Mouse (Mus musculus): ENCODE measurements around the gene Il1rapl2. TPM values are rescaled to one million over a fixed set of nuclear protein-coding genes. Genes with fewer than 3 reads are reported as not detected.
"Not testable (repeated sequence)": the region's sequence is repeated elsewhere in the genome, so short reads cannot be mapped to it uniquely, and the experiment has no call there.

Il1rapl2 gene
- polyA plus RNA-seq, 1 experiment from 2014 or later: 4.2 TPM

- Histone ChIP-seq H3K4me1 (ENCODE audit: control insufficient read depth, insufficient read depth, low read length) (no peaks in the 10 kb centered on the region), H3K4me2 (ENCODE audit: low read length) (no peak overlapping the region), H3K9ac (replicated peaks; ENCODE audit: low read length) (no peak overlapping the region), H3K27me3 (ENCODE audit: control insufficient read depth, insufficient read depth, low read length) (no peaks in the 10 kb centered on the region), H3K27ac (replicated peaks; ENCODE audit: low read depth, low read length) (no peak overlapping the region), H3K9me3 (ENCODE audit: control insufficient read depth, low read length) (no peaks in the 10 kb centered on the region), H3K36me3 (ENCODE audit: control insufficient read depth, insufficient read depth, low read length) (no peaks in the 10 kb centered on the region), H3K4me3 (replicated peaks; ENCODE audit: low read depth, low read length) (no peak overlapping the region)
- WGBS: 83% methylated on average over 1 of the region's 1 CpGs
- DNase-seq: no peak
- ATAC-seq (ENCODE audit: low FRiP score, low TSS enrichment): no peak
These were observed 377.3 kb downstream of the Il1rapl2 start for GRCm38 (mm10) chrX:137947741-137948140.

- ATAC-seq (ENCODE audit: low FRiP score, low TSS enrichment): peak; percentile 43; the same call in 1 of the 2 replicates
- 70% methylated on average over 5 of the region's 5 CpGs for WGBS
- H3K36me3 ChIP-seq (ENCODE audit: control insufficient read depth, insufficient read depth, low read length): no peaks in the 10 kb centered on the region
- no peaks in the 10 kb centered on the region for H3K27me3 ChIP-seq (ENCODE audit: control insufficient read depth, insufficient read depth, low read length)
- H3K4me1 ChIP-seq (ENCODE audit: control insufficient read depth, insufficient read depth, low read length): no peaks in the 10 kb centered on the region
- H3K4me2 ChIP-seq (ENCODE audit: low read length): no peak overlapping the region
- H3K9me3 ChIP-seq (ENCODE audit: control insufficient read depth, low read length): no peaks in the 10 kb centered on the region
- DNase-seq: no peak
- H3K4me3 ChIP-seq (replicated peaks; ENCODE audit: low read depth, low read length): no peak overlapping the region
- H3K9ac ChIP-seq (replicated peaks; ENCODE audit: low read length): no peak overlapping the region
- H3K27ac ChIP-seq (replicated peaks; ENCODE audit: low read depth, low read length): no peak overlapping the region
These were observed 400.9 kb downstream of the Il1rapl2 start for GRCm38 (mm10) chrX:137971306-137971705.

GRCm38 (mm10) chrX:138043113-138043512, 472.7 kb downstream of the Il1rapl2 start:
- Histone ChIP-seq H3K36me3 (ENCODE audit: control insufficient read depth, insufficient read depth, low read length) (no peaks in the 10 kb centered on the region), H3K9me3 (ENCODE audit: control insufficient read depth, low read length) (no peaks in the 10 kb centered on the region), H3K27me3 (ENCODE audit: control insufficient read depth, insufficient read depth, low read length) (0 out of 2 replicates have a peak, but pooled peaks cover 7% of the 10 kb centered on the region), H3K27ac (replicated peaks; ENCODE audit: low read depth, low read length) (no peak overlapping the region), H3K4me1 (ENCODE audit: control insufficient read depth, insufficient read depth, low read length) (no peaks in the 10 kb centered on the region), H3K4me3 (replicated peaks; ENCODE audit: low read depth, low read length) (no peak overlapping the region), H3K4me2 (ENCODE audit: low read length) (no peak overlapping the region), H3K9ac (replicated peaks; ENCODE audit: low read length) (no peak overlapping the region)
- no peak for ATAC-seq (ENCODE audit: low FRiP score, low TSS enrichment)
- DNase-seq: no peak
- WGBS: 93% methylated on average over 3 of the region's 3 CpGs

- H3K9me3 ChIP-seq (ENCODE audit: control insufficient read depth, low read length): no peaks in the 10 kb centered on the region
- H3K4me2 ChIP-seq (ENCODE audit: low read length): no peak overlapping the region
- H3K27ac ChIP-seq (replicated peaks; ENCODE audit: low read depth, low read length): no peak overlapping the region
- ATAC-seq (ENCODE audit: low FRiP score, low TSS enrichment): no peak
- no peaks in the 10 kb centered on the region for H3K27me3 ChIP-seq (ENCODE audit: control insufficient read depth, insufficient read depth, low read length)
- no peak for DNase-seq
- 64% methylated on average over 6 of the region's 6 CpGs for WGBS
- H3K36me3 ChIP-seq (ENCODE audit: control insufficient read depth, insufficient read depth, low read length): no peaks in the 10 kb centered on the region
- H3K4me3 ChIP-seq (replicated peaks; ENCODE audit: low read depth, low read length): no peak overlapping the region
- H3K4me1 ChIP-seq (ENCODE audit: control insufficient read depth, insufficient read depth, low read length): 0 out of 2 replicates have a peak, but pooled peaks cover 3% of the 10 kb centered on the region
- no peak overlapping the region for H3K9ac ChIP-seq (replicated peaks; ENCODE audit: low read length)
These were observed 533.5 kb downstream of the Il1rapl2 start for GRCm38 (mm10) chrX:138103954-138104353.

GRCm38 (mm10) chrX:138104668-138105067, 534.3 kb downstream of the Il1rapl2 start:
- DNase-seq (no peak), ATAC-seq (ENCODE audit: low FRiP score, low TSS enrichment) (no peak)
- no peaks in the 10 kb centered on the region for H3K27me3 ChIP-seq (ENCODE audit: control insufficient read depth, insufficient read depth, low read length)
- H3K4me3 ChIP-seq (replicated peaks; ENCODE audit: low read depth, low read length): no peak overlapping the region
- H3K27ac ChIP-seq (replicated peaks; ENCODE audit: low read depth, low read length): no peak overlapping the region
- H3K4me2 ChIP-seq (ENCODE audit: low read length): no peak overlapping the region
- WGBS: 51% methylated on average over 3 of the region's 3 CpGs
- H3K36me3 ChIP-seq (ENCODE audit: control insufficient read depth, insufficient read depth, low read length): no peaks in the 10 kb centered on the region
- no peak overlapping the region for H3K9ac ChIP-seq (replicated peaks; ENCODE audit: low read length)
- no peaks in the 10 kb centered on the region for H3K9me3 ChIP-seq (ENCODE audit: control insufficient read depth, low read length)
- 0 out of 2 replicates have a peak, but pooled peaks cover 3% of the 10 kb centered on the region for H3K4me1 ChIP-seq (ENCODE audit: control insufficient read depth, insufficient read depth, low read length)

- H3K36me3 ChIP-seq (ENCODE audit: control insufficient read depth, insufficient read depth, low read length): no peaks in the 10 kb centered on the region
- H3K9ac ChIP-seq (replicated peaks; ENCODE audit: low read length): no peak overlapping the region
- no peaks in the 10 kb centered on the region for H3K9me3 ChIP-seq (ENCODE audit: control insufficient read depth, low read length)
- no peak overlapping the region for H3K4me2 ChIP-seq (ENCODE audit: low read length)
- H3K4me3 ChIP-seq (replicated peaks; ENCODE audit: low read depth, low read length): no peak overlapping the region
- no peaks in the 10 kb centered on the region for H3K27me3 ChIP-seq (ENCODE audit: control insufficient read depth, insufficient read depth, low read length)
- H3K4me1 ChIP-seq (ENCODE audit: control insufficient read depth, insufficient read depth, low read length): no peaks in the 10 kb centered on the region
- 19% methylated on average over 3 of the region's 3 CpGs for WGBS
- DNase-seq (peak; percentile 76), ATAC-seq (ENCODE audit: low FRiP score, low TSS enrichment) (no peak)
- H3K27ac ChIP-seq (replicated peaks; ENCODE audit: low read depth, low read length): no peak overlapping the region
These were observed 599.7 kb downstream of the Il1rapl2 start for GRCm38 (mm10) chrX:138170146-138170545.

- Histone ChIP-seq H3K27me3 (ENCODE audit: control insufficient read depth, insufficient read depth, low read length) (no peaks in the 10 kb centered on the region), H3K9me3 (ENCODE audit: control insufficient read depth, low read length) (no peaks in the 10 kb centered on the region), H3K9ac (replicated peaks; ENCODE audit: low read length) (no peak within 1 kb of the TSS), H3K36me3 (ENCODE audit: control insufficient read depth, insufficient read depth, low read length) (no peaks in the 10 kb centered on the region), H3K4me3 (replicated peaks; ENCODE audit: low read depth, low read length) (no peak within 1 kb of the TSS), H3K4me1 (ENCODE audit: control insufficient read depth, insufficient read depth, low read length) (no peaks in the 10 kb centered on the region), H3K27ac (replicated peaks; ENCODE audit: low read depth, low read length) (no peak within 1 kb of the TSS), H3K4me2 (ENCODE audit: low read length) (no peak within 1 kb of the TSS)
- DNase-seq (no peak), ATAC-seq (ENCODE audit: low FRiP score, low TSS enrichment) (no peak)
- WGBS: 88% methylated on average over 3 of the region's 3 CpGs
These were observed 639.1 kb downstream of the Il1rapl2 start, which contains the start of gene Tex13a for GRCm38 (mm10) chrX:138209480-138209879. Tex13a (minus strand) TSS chrX:138209580.

- no peaks in the 10 kb centered on the region for H3K27me3 ChIP-seq (ENCODE audit: control insufficient read depth, insufficient read depth, low read length)
- H3K36me3 ChIP-seq (ENCODE audit: control insufficient read depth, insufficient read depth, low read length): no peaks in the 10 kb centered on the region
- no peak for ATAC-seq (ENCODE audit: low FRiP score, low TSS enrichment)
- no peak overlapping the region for H3K27ac ChIP-seq (replicated peaks; ENCODE audit: low read depth, low read length)
- no peak for DNase-seq
- H3K9me3 ChIP-seq (ENCODE audit: control insufficient read depth, low read length): no peaks in the 10 kb centered on the region
- no peak overlapping the region for H3K4me2 ChIP-seq (ENCODE audit: low read length)
- no peak overlapping the region for H3K4me3 ChIP-seq (replicated peaks; ENCODE audit: low read depth, low read length)
- H3K4me1 ChIP-seq (ENCODE audit: control insufficient read depth, insufficient read depth, low read length): no peaks in the 10 kb centered on the region
- 73% methylated on average over 4 of the region's 4 CpGs for WGBS
- no peak overlapping the region for H3K9ac ChIP-seq (replicated peaks; ENCODE audit: low read length)
These were observed 664.2 kb downstream of the Il1rapl2 start for GRCm38 (mm10) chrX:138234626-138235025.

- not testable (repeated sequence) for DNase-seq; ATAC-seq (ENCODE audit: low FRiP score, low TSS enrichment)
These were observed 778.3 kb downstream of the Il1rapl2 start for GRCm38 (mm10) chrX:138348736-138349135.

More at GRCm38 (mm10) chrX:138348736-138349135, 778.3 kb downstream of the Il1rapl2 start:
- H3K4me2 ChIP-seq (ENCODE audit: low read length); H3K4me3 ChIP-seq (replicated peaks; ENCODE audit: low read depth, low read length); H3K9ac ChIP-seq (replicated peaks; ENCODE audit: low read length); H3K9me3 ChIP-seq (ENCODE audit: control insufficient read depth, low read length); H3K27ac ChIP-seq (replicated peaks; ENCODE audit: low read depth, low read length); H3K27me3 ChIP-seq (ENCODE audit: control insufficient read depth, insufficient read depth, low read length); H3K4me1 ChIP-seq (ENCODE audit: control insufficient read depth, insufficient read depth, low read length); H3K36me3 ChIP-seq (ENCODE audit: control insufficient read depth, insufficient read depth, low read length): not testable (repeated sequence)
- 55% methylated on average over 1 of the region's 1 CpGs for WGBS
